Mouse (Mus musculus): ENCODE results near the gene Armc7.

- no peak for TF ChIP-seq CTCF (IDR thresholded peaks at IDR 0.05; ENCODE audit: control insufficient read depth, insufficient read depth, insufficient read length)
- no peak for TF ChIP-seq MAX (IDR thresholded peaks at IDR 0.05)
- no peak for TF ChIP-seq MYOD1 (IDR thresholded peaks at IDR 0.05; ENCODE audit: control insufficient read depth, insufficient read length, low read depth)
Measured at GRCm38 (mm10) chr11:115447321-115447885, 28.1 kb upstream of the Armc7 start.
